Mouse (Mus musculus): ENCODE results near the gene Mogs. TPM values are rescaled to one million over a fixed set of nuclear protein-coding genes. Genes with fewer than 3 reads are reported as not detected.

The Mogs gene
- polyA plus RNA-seq, 1 experiment from 2014 or later, result 34.9 TPM

DNA sequence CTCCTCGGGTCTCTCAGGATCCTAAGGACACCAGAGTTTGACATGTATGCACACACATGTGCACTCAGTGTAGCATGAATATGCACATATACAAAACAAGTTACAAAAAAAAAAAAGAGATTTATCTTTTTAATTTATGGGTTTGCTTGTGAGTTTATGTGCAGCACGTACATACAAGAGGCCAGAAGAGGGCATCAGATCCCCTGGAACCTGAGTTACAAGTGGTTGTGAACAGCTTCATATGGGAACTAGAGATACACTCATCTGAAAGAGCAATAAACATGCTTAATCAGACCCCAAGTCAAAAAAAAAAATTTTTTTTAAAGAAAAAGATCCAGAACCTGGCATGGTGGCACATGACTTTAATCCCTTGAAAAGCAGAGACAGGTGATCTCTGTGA is 40.3 kb upstream of the Mogs start:
- H3K36me3 ChIP-seq (ENCODE audit: insufficient read depth, low read length), result peaks cover 2% of the 10 kb centered on the region; the same call in 1 of the 2 replicates
- H3K27ac ChIP-seq (ENCODE audit: low read length), result no peak overlapping the region
- H3K27me3 ChIP-seq (ENCODE audit: insufficient read depth, low read length), result peaks cover 65% of the 10 kb centered on the region
- H3K4me1 ChIP-seq (ENCODE audit: insufficient read depth, low read length), result peaks cover 29% of the 10 kb centered on the region
- no peak overlapping the region for H3K4me2 ChIP-seq (replicated peaks; ENCODE audit: low read depth, low read length)
- H3K4me3 ChIP-seq (ENCODE audit: low read length), result no peak overlapping the region
- H3K9me3 ChIP-seq (ENCODE audit: low read length), result no peaks in the 10 kb centered on the region
- ATAC-seq (ENCODE audit: low FRiP score, low TSS enrichment), result no peak
- H3K9ac ChIP-seq (replicated peaks; ENCODE audit: low read length), result no peak overlapping the region
- WGBS, result 17% methylated on average over 2 of the region's 2 CpGs

DNA sequence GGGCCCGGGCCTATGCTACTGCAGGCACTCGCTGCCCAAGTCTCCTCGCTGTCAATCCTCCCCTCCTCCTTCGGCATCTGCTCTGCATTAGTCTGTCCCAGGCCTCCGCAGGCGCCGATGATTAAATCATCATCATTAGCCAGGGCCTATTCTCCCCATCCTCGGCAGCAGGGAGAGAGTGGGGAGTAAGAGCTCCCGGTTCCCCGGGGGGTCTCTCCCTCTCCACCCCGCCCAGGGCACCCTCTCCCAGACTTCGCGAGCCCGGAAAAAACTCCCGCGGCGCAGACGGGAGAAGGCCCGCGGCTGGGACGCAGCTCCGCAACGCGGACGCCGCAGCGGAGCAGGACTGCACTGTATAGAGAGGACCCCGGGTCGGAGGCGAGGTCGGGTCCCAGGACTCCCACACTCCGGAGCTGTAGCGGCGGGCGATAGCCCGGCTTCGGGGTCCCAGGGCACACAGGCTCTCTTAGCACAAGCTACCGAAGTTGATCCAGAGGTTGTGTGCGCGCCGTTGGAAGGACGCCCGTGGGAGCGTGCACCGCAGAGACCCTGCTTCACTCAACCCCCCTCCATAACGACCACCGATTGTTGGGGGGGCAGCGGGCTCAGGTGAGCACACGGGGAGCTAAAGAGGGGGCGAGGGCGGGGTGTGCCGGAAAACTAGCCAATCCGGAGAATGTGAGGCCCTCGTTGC is 37.5 kb upstream of the Mogs start, which contains the start of gene Pcgf1:
Gene Pcgf1 (plus strand): TSS at position 240 of the 694 bp plus-strand sequence.
- WGBS, result under 1% methylated on average over 53 of the region's 54 CpGs
- Histone ChIP-seq H3K4me2 (replicated peaks; ENCODE audit: low read depth, low read length) (peak within 1 kb of the TSS; percentile 99), H3K9ac (replicated peaks; ENCODE audit: low read length) (peak within 1 kb of the TSS; percentile 90), H3K9me3 (ENCODE audit: low read length) (no peaks in the 10 kb centered on the region), H3K27me3 (ENCODE audit: insufficient read depth, low read length) (peaks cover 38% of the 10 kb centered on the region), H3K4me1 (ENCODE audit: insufficient read depth, low read length) (peaks cover 19% of the 10 kb centered on the region), H3K36me3 (ENCODE audit: insufficient read depth, low read length) (peaks cover 16% of the 10 kb centered on the region), H3K4me3 (ENCODE audit: low read length) (peak within 1 kb of the TSS; percentile 90), H3K27ac (ENCODE audit: low read length) (peak within 1 kb of the TSS; percentile 88)
- peak; percentile 84 for ATAC-seq (ENCODE audit: low FRiP score, low TSS enrichment)

DNA sequence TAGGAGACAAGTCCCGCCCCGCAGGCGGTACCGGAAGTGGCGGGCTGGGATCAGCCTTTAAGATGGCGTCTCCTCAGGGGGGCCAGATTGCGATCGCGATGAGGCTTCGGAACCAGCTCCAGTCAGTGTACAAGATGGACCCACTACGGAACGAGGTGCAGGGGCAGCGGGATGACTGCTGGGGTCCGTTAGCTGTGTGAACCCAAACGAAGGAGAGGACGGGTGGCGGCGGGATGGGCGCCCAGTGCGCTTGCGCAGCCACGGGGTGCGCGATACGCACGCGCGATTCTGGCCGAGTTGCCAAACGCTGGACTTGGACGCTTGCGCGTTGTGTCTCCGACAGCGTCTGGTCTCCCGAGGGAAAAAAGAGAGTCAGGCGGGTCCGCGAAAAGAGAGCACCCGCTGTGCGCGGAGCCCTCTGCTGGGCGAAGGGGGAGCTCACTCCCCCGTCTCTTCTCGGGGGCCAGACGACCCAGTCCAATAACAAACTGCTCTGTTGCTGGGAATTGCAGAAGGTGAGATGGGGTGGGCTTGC is 36.9 kb upstream of the Mogs start:
- H3K36me3 ChIP-seq (ENCODE audit: insufficient read depth, low read length), result peaks cover 16% of the 10 kb centered on the region
- peak overlapping the region; percentile 88 for H3K27ac ChIP-seq (ENCODE audit: low read length)
- peaks cover 33% of the 10 kb centered on the region for H3K27me3 ChIP-seq (ENCODE audit: insufficient read depth, low read length)
- peak overlapping the region; percentile 90 for H3K9ac ChIP-seq (replicated peaks; ENCODE audit: low read length)
- under 1% methylated on average over 46 of the region's 46 CpGs for WGBS
- H3K9me3 ChIP-seq (ENCODE audit: low read length), result no peaks in the 10 kb centered on the region
- peak; percentile 92 for ATAC-seq (ENCODE audit: low FRiP score, low TSS enrichment)
- peak overlapping the region; percentile 99 for H3K4me2 ChIP-seq (replicated peaks; ENCODE audit: low read depth, low read length)
- peaks cover 23% of the 10 kb centered on the region for H3K4me1 ChIP-seq (ENCODE audit: insufficient read depth, low read length)
- peak overlapping the region; percentile 90 for H3K4me3 ChIP-seq (ENCODE audit: low read length)

DNA sequence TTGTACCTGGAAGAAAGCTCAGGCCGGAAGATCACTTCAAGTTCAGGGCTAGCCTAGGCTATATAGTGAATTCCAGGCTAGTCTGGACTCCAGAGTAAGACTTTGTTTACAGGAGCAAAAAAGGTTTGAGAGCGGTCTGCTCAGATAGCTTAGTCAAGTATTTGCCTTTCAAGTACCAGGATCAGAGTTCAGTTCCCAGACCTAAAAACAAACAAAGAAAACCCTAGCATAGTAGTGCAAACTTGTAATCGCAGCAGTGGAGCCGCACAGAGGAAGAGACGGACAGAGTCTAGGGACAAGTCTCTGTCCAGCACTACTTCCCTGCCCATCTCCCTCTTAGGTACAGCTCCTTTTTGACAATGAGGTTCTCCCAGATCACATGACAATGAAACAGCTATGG is 35.1 kb upstream of the Mogs start:
- Histone ChIP-seq H3K9me3 (ENCODE audit: low read length) (no peaks in the 10 kb centered on the region), H3K27me3 (ENCODE audit: insufficient read depth, low read length) (peaks cover 19% of the 10 kb centered on the region), H3K36me3 (ENCODE audit: insufficient read depth, low read length) (peaks cover 16% of the 10 kb centered on the region), H3K9ac (replicated peaks; ENCODE audit: low read length) (no peak overlapping the region), H3K27ac (ENCODE audit: low read length) (no peak overlapping the region), H3K4me2 (replicated peaks; ENCODE audit: low read depth, low read length) (no peak overlapping the region), H3K4me3 (ENCODE audit: low read length) (no peak overlapping the region), H3K4me1 (ENCODE audit: insufficient read depth, low read length) (peaks cover 40% of the 10 kb centered on the region)
- ATAC-seq (ENCODE audit: low FRiP score, low TSS enrichment), result no peak
- 92% methylated on average over 5 of the region's 5 CpGs for WGBS

DNA sequence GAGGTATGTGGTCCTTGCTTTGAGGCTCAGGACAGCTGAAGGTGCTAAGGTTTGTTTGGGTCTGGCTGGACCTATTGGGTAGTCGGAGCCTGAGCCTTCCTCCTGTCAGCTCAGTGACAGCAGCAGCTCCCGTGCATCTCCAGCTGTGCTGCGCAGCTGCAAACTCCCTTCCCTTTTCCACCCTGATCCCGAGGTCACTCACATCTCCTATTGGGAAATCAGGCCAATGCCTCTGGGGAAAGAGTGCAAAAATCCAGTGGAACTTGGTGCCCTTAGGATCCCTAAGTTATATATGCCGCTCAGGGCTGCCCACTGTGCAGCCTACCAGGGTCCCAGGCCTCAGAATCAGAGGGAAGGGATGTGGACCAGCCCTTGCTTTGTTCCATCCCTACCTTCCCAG is 31.8 kb upstream of the Mogs start:
- Histone ChIP-seq H3K4me2 (replicated peaks; ENCODE audit: low read depth, low read length) (no peak overlapping the region), H3K4me3 (ENCODE audit: low read length) (no peak overlapping the region), H3K27ac (ENCODE audit: low read length) (no peak overlapping the region), H3K9me3 (ENCODE audit: low read length) (no peaks in the 10 kb centered on the region), H3K9ac (replicated peaks; ENCODE audit: low read length) (no peak overlapping the region), H3K4me1 (ENCODE audit: insufficient read depth, low read length) (peaks cover 63% of the 10 kb centered on the region), H3K27me3 (ENCODE audit: insufficient read depth, low read length) (peaks cover 22% of the 10 kb centered on the region), H3K36me3 (ENCODE audit: insufficient read depth, low read length) (peaks cover 16% of the 10 kb centered on the region)
- 0 out of 2 replicates have a peak, but pooled peaks have one; percentile 1 for ATAC-seq (ENCODE audit: low FRiP score, low TSS enrichment)
- 20% methylated on average over 5 of the region's 5 CpGs for WGBS

DNA sequence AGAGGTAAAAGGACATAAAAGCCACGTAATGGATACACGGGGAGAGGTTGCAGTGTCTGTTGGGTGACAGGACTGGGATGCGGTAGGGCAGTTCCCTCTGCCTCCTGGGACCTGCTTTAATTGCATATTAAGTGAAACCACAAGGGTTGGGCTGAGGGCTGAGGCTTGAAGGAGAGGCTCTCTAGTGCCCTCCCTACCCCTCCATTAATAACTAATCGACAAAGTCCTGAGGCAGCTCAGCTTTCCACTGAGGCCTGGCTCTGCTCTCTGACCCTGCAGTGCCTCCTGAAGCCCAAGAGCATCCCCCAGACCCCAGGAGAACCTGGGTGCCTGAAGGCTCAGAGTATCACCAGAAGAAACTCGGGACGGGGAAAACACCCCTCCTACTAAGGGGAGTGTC is 30.8 kb upstream of the Mogs start:
- Histone ChIP-seq H3K27ac (ENCODE audit: low read length) (peak overlapping the region; percentile 61; the same call in 1 of the 2 replicates), H3K36me3 (ENCODE audit: insufficient read depth, low read length) (peaks cover 16% of the 10 kb centered on the region), H3K9me3 (ENCODE audit: low read length) (no peaks in the 10 kb centered on the region), H3K9ac (replicated peaks; ENCODE audit: low read length) (0 out of 2 replicates have a peak overlapping the region, but pooled peaks have one; percentile 35), H3K4me1 (ENCODE audit: insufficient read depth, low read length) (peaks cover 55% of the 10 kb centered on the region), H3K4me3 (ENCODE audit: low read length) (no peak overlapping the region), H3K4me2 (replicated peaks; ENCODE audit: low read depth, low read length) (peak overlapping the region; percentile 34), H3K27me3 (ENCODE audit: insufficient read depth, low read length) (peaks cover 27% of the 10 kb centered on the region)
- 8% methylated on average over 6 of the region's 6 CpGs for WGBS
- ATAC-seq (ENCODE audit: low FRiP score, low TSS enrichment), result peak; percentile 54; the same call in 1 of the 2 replicates

DNA sequence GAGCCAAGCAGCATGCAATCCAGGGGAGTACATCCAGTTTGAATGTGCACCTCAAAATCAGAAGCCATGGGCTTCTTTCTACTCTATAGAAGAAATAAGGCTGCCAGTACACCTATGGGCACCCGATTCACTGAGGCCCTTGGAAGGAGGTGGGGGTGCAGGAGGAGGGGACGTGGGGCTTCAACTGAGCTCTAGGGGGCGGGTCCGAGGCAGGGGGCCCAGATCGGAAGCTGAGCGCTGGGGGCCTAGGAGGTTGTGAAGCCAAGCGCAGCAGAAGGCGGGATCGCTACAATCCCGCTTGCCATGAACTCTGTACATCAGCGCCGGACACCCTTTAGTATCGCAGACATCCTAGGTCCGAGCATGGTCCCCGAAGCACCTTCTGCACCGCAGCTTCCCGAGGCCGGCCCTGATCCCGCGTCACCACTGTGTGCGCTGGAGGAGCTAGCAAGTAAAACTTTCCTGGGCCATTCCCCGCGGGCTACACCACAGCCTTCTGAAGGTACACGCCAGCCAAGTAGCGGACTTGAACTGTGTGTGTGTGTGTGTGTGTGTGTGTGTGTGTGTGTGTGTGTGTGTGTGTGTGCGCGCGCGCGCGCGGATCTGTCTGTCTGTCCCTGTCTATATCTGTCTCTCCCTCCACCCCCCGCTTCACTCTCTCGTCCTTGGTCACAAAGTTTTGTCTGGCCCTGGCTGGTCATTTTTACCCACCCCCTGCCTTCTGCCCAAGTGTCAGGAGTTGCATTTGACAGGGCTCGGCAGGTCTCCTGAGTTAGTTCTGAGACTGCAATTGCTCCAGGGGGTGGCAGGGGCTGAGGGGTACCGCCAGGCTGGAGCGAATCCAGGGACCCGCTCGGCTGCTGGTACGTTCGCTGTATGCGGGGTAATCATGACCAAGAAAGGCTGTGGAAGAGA is 28.9 kb upstream of the Mogs start, which contains the start of gene Lbx2:
Gene Lbx2 (plus strand): TSS at position 247 of the 915 bp plus-strand sequence.
- Histone ChIP-seq H3K27ac (ENCODE audit: low read length) (0 out of 2 replicates have a peak within 1 kb of the TSS, but pooled peaks have one; percentile 5), H3K4me1 (ENCODE audit: insufficient read depth, low read length) (peaks cover 54% of the 10 kb centered on the region), H3K9me3 (ENCODE audit: low read length) (no peaks in the 10 kb centered on the region), H3K4me2 (replicated peaks; ENCODE audit: low read depth, low read length) (peak within 1 kb of the TSS; percentile 56), H3K36me3 (ENCODE audit: insufficient read depth, low read length) (peaks cover 7% of the 10 kb centered on the region), H3K9ac (replicated peaks; ENCODE audit: low read length) (peak within 1 kb of the TSS; percentile 63), H3K27me3 (ENCODE audit: insufficient read depth, low read length) (peaks cover 30% of the 10 kb centered on the region), H3K4me3 (ENCODE audit: low read length) (peak within 1 kb of the TSS; percentile 41)
- 6% methylated on average over 41 of the region's 42 CpGs for WGBS
- ATAC-seq (ENCODE audit: low FRiP score, low TSS enrichment), result no peak

DNA sequence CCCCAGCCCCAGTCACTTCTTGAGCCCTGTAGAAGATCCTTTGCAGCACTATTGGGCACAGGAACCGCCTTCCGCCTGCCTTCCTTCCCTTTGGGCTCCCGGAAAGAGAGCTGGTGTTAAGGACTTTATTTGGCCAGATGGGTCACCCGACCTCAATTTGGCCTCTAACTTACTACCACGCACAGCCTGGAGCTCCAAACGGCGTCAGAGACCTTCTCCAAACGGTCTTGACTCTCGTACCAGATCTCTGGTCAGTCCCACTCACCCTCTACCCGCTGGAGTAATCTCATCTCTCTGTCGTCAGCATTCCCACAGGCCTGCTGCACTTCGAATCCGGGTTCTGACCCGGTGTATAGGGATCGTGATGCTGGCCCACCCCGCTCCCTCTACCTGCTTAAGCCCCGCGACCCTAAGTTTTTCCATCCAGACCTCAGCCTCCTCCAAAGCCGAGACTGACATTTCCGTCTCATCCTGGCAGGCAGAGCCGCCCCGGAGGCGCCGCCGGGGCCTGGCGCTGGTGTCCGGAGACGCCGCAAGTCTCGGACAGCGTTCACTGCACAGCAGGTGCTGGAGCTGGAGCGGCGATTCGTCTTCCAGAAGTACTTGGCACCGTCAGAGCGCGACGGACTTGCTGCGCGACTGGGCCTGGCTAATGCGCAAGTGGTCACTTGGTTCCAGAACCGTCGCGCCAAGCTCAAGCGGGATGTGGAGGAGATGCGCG is 27.9 kb upstream of the Mogs start:
- Histone ChIP-seq H3K9me3 (ENCODE audit: low read length) (no peaks in the 10 kb centered on the region), H3K4me2 (replicated peaks; ENCODE audit: low read depth, low read length) (peak overlapping the region; percentile 56), H3K27ac (ENCODE audit: low read length) (no peak overlapping the region), H3K4me3 (ENCODE audit: low read length) (peak overlapping the region; percentile 39), H3K36me3 (ENCODE audit: insufficient read depth, low read length) (peaks cover 1% of the 10 kb centered on the region; the same call in 1 of the 2 replicates), H3K9ac (replicated peaks; ENCODE audit: low read length) (peak overlapping the region; percentile 14), H3K4me1 (ENCODE audit: insufficient read depth, low read length) (peaks cover 54% of the 10 kb centered on the region), H3K27me3 (ENCODE audit: insufficient read depth, low read length) (peaks cover 30% of the 10 kb centered on the region)
- no peak for ATAC-seq (ENCODE audit: low FRiP score, low TSS enrichment)
- WGBS, result 3% methylated on average over 47 of the region's 47 CpGs

DNA sequence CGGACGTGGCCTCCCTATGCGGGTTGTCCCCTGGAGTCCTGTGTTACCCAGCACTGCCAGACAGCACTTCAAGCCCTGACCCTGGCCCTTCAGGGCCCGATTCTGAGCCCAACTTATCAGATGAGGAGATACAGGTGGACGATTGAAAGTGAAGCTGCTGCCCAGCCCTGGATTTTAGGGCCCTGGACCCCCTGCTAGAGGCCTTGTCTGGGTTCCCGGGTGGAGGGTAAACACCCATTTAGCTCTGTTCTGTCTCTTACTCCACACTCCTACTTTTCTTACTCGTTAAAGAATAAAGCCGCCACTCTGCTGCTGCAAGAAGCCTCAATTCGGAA is 27.4 kb upstream of the Mogs start:
- H3K9ac ChIP-seq (replicated peaks; ENCODE audit: low read length), result peak overlapping the region; percentile 14

More for the DNA sequence above, 27.4 kb upstream of the Mogs start:
- H3K4me3 ChIP-seq (ENCODE audit: low read length), result peak overlapping the region; percentile 39
- peaks cover 30% of the 10 kb centered on the region for H3K27me3 ChIP-seq (ENCODE audit: insufficient read depth, low read length)
- no peaks in the 10 kb centered on the region for H3K36me3 ChIP-seq (ENCODE audit: insufficient read depth, low read length)
- no peak overlapping the region for H3K27ac ChIP-seq (ENCODE audit: low read length)
- H3K9me3 ChIP-seq (ENCODE audit: low read length), result no peaks in the 10 kb centered on the region
- peak overlapping the region; percentile 56 for H3K4me2 ChIP-seq (replicated peaks; ENCODE audit: low read depth, low read length)
- H3K4me1 ChIP-seq (ENCODE audit: insufficient read depth, low read length), result peaks cover 51% of the 10 kb centered on the region
- 20% methylated on average over 9 of the region's 9 CpGs for WGBS
- no peak for ATAC-seq (ENCODE audit: low FRiP score, low TSS enrichment)
